Mouse (Mus musculus) cerebellum, adult 11-12 months (tissue): ENCODE results near the gene Olfr954.

Experiments
- DNase-seq: peaks from one replicate; pipeline ENCODE4 v3.0.0; 2022

Olfr954 gene

DNA sequence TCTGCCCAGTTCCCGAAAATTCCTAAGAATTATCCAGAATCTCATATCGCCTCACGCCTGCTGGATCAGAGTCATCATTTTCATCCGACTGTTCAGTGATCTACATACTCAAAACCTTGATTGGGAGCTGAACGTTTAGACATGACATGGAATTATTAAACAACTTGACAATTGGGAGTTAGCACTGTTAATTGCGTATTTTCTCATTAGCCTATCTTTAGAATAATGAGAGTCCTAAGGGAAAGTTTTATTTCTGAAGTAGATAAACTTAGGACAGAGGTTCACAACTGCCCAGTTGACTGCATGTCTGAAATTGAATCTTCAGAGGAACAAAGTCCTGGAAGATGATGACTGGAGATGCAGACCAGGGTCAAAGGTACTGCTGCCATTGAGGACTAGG lies at the start of gene Olfr954:
Gene Olfr954, plus strand, starts transcription at position 301 of the 400 bp plus-strand sequence.
- no peak for DNase-seq

DNA sequence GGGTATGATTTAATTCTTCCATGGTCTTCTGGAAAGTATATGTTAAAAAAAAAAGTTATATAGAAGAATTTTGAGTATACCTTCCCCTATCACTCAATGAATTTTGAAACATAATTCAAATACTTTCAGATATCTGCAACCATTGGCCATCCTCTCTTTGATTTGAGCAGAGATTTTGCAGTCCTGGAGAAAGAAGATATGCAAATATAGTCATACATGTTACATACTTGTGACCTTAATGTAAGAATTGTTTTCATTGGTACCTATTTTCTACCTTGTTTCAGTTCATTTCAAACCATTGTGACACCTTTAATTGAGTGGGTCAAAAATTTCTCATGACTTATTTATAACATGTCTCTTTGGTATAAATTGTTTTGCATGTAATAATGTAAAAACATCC lies 29.5 kb upstream of the Olfr954 start, which contains the start of gene Olfr952:
Gene Olfr952, minus strand, starts transcription at position 101 of the 400 bp plus-strand sequence.
- DNase-seq, result no peak

GRCm38 (mm10) chr9:39471844-39472243 lies 15.3 kb downstream of the Olfr954 start, which contains the start of gene Olfr955:
TSS of gene Olfr955 (minus strand) at chr9:39471944.
- DNase-seq, result no peak

DNA sequence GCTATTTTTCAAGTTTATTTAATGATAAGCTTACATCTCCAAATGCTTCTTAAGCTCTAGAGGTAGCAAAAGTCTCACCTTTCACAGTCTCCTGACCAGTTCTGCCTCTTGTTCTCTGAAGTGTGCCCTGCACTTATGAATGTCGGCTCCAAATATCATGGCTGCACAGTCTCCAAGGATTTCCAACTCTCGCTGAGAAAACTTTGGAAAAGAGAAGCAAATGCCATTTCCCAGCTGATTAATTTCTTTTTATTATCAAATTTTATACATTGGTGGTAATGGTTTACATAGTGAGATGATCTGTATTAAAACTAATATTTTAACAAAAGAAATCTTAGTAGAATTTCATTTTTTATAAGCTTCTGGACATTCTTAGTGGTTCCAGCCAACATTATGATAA lies 37.4 kb downstream of the Olfr954 start, which contains the start of gene Olfr44:
Gene Olfr44, minus strand, starts transcription at position 101 of the 400 bp plus-strand sequence.
- no peak for DNase-seq

DNA sequence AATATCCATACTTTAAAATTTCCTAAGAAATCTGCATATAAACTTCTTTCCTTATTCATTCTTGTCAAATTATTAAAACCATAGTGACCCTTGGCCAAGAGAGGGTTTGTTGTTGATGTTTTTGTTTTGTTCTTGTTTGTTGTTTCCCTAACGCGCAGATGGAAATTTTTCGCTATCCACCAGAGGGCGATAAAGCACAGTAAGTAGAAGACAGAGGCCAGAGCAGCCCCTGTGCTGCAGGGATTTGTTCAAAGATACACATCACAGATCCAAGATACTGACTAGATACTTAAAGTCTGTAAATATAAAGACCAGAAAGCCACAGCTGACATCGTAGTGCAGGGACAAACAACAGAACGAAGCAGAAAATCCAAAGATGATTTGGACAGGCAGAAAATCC lies 52.5 kb downstream of the Olfr954 start:
- DNase-seq, result no peak

GRCm38 (mm10) chr9:39509412-39509811 lies 52.9 kb downstream of the Olfr954 start:
- DNase-seq, result no peak
